Mouse (Mus musculus) ES-E14 (cell line): Measurements from ENCODE around the gene Sufu.

Experiments
- CHD2 ChIP-seq: IDR thresholded peaks from 2 replicates; pipeline ENCODE4 v1.6.1; 2014; ENCODE audit warnings: mild to moderate bottlenecking, low read depth, low read length, inconsistent platforms
- MAFK ChIP-seq: IDR thresholded peaks from 2 replicates; pipeline ENCODE4 v1.6.1; 2014; ENCODE audit warnings: mild to moderate bottlenecking, low read depth, low read length, inconsistent platforms; ENCODE audit not compliant: insufficient read depth

DNA sequence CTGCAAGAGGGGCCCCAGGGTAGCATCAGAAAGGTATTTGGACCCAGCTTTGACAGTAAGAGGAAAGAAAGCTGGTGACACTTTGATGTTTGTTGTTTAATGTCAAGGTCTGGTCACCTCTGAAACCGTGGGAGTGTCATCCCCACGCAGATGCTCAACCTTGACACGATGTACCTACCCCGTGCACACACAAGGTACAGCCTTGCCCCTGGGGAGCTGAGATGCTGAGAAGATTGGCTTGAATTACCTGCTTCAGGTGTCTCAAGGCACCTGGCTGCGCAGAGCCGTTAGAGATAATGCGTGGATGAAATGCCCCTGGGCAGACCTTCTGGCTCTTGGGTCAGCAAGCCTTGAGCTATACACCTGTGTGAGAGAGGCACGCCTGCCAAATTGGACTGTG lies 17.8 kb downstream of the Sufu start:
- TF ChIP-seq MAFK: no peak
- no peak for TF ChIP-seq CHD2
